Mouse (Mus musculus): Measurements from ENCODE around the gene Sfxn4.

- TF ChIP-seq CTCF (IDR thresholded peaks at IDR 0.05; ENCODE audit: borderline replicate concordance, extremely low read depth, insufficient read depth, insufficient read length) (no peak), POLR2A (IDR thresholded peaks at IDR 0.05; ENCODE audit: borderline replicate concordance, extremely low read depth, insufficient read depth, insufficient read length, poor library complexity, severe bottlenecking) (no peak)
These were observed 49.0 kb upstream of the Sfxn4 start for GRCm38 (mm10) chr19:60910304-60910703.
